Mouse (Mus musculus) forelimb bud, embryonic 11.5 days (tissue): ENCODE data around the gene Gm4969.

ENCODE experiments used
- DNase-seq: peaks from one replicate; pipeline ENCODE4 v3.0.0-alpha.2; 2012; ENCODE audit warnings: low read depth, low spot score

The Gm4969 gene

DNA sequence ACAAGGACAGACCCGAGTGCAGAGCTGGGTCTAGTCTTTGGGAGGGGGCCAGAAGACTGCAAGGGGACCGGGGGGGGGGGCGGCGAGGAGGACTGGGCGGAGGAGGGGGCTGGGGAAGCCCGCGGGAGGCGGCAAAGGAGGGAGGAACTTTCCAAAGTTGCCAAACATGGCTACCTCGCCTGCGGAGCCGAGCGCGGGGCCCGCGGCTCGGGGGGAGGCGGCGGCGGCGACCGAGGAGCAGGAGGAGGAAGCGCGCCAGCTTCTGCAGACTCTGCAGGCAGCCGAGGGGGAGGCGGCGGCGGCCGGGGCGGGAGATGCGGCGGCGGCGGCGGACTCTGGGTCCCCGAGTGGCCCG lies 23.7 kb downstream of the Gm4969 start, which contains the start of gene Six5:
TSS of gene Six5 (plus strand) at position 124 of the 355 bp plus-strand sequence.
- no peak for DNase-seq

DNA sequence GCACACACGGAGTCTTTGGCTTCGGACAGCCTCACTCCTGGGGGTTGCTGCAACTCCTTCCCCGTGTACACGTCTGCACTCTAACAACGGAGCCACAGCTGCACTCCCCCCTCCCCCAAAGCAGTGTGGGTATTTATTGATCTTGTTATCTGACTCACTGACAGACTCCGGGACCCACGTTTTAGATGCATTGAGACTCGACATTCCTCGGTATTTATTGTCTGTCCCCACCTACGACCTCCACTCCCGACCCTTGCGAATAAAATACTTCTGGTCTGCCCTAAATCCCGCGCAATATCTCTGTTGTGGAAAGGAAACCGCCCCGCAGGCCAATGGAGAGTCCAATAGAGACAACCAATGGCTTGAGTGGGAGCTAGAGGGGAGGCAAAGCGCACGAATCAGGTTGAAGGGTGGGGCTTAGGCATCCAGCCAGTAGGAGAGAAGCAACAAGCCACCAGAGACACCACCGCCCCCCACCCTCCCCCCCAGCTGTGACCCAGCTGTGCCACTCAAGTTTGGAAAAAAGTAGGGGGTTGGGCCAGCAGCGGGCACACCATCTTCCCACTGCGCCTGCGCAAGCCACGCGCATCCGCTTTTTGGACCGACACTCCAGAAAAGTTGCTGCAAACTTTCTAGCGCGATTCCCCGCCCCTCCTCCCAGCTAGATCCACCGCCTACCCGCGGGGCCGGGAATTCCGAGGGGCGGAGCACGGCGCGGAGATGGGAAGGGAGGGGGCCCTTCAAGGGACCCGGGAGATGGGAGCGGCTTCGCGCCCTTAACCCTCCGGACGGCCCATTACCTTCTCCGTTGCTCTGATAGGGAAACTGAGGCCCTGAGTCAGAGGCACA lies 24.4 kb downstream of the Gm4969 start:
- peak; percentile 99 for DNase-seq

DNA sequence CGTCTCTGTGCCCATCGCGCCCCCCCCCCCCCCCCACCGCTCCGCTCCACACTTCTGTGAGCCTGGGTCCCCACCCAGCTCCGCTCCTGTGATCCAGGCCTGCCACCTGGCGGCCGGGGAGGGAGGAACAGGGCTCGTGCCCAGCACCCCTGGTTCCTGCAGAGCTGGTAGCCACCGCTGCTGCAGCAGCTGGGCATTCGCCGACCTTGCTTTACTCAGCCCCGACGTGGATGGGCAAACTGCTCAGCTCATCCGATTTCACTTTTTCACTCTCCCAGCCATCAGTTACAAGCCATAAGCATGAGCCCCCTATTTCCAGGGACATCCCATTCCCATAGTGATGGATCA lies 25.0 kb downstream of the Gm4969 start:
- DNase-seq = peak; percentile 83

DNA sequence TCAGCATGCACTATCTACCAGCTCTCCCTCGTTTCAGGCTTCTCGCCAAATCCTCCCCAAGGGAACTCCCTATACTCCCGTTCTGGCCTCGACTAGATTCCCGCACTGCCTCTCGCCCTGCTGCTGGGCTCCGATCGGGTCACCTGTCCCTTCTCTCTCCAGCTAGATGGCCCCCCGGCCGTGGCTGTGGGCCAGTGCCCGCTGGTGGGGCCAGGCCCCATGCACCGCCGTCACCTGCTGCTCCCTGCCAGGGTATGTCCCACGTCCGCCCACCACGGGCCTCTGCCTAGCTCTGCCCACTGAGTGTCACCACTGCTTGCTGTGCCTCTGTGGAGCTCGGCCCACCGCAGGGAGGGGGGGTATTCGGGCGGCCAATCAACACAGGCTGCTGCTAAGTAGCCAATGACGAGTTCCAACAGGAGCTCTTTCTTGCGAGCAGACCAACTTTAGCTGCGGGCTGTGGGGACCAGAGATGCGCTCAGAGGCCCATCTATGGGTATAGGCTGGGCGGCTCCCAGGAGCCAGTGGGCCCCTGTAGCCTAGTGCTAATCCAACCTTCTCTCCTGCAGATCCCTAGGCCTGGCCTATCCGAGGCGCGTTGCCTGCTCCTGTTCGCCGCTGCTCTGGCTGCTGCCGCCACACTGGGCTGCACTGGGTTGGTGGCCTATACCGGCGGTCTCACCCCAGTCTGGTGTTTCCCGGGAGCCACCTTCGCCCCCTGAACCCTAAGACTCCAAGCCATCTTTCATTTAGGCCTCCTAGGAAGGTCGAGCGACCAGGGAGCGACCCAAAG lies 25.6 kb downstream of the Gm4969 start:
- DNase-seq = peak; percentile 78

DNA sequence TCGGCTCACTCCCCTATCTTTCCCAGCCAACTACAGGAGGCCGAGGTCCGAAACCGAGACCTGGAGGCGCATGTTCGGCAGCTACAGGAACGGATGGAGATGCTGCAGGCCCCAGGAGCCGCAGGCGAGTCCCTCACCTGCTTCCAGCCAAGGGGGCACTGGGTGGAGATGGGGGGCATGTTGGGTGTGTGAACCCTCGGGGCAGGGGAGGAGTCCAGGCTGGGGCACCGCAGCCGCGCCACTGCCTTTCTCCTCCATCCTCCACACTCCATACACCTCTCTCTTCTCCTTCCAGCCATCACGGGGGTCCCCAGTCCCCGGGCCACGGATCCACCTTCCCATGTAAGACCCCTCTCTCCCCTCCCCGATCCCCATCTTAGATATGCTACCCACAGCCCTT lies 26.3 kb downstream of the Gm4969 start:
- DNase-seq = no peak

DNA sequence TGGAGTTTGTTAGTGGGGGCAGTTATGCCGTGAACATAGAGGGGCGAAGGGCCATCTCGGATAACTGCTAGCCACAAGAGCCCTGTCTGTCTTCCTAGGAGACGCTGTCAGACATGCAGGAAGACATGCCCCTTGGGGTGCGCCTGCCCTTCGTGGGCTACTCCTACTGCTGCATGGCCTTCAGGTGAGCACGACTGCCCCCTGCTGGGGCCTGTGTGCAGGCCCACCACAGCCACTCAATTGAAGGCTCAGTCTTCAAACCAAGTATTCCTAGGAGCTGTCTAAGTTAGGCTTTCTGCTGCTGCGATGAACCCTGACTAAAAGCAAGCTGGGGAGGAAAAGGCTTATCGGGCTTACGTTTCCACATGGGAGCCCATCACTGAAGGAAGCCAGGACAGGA lies 29.4 kb downstream of the Gm4969 start:
- peak; percentile 66 for DNase-seq

DNA sequence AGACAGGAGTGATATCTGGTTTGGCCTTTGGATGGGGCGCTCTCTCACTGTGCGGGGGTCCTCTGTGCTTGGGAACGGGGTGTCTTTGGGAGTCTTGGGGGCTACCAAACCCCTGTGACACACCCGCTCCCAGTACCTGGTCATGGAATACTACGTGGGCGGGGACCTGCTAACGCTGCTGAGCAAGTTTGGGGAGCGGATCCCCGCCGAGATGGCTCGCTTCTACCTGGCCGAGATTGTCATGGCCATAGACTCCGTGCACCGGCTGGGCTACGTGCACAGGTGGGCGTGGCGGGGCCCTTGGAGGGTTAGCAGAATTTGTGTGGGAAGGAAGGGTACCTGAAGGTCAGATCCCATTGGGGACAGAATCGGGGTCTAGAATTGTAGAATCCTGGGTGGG lies 31.4 kb downstream of the Gm4969 start:
- no peak for DNase-seq

DNA sequence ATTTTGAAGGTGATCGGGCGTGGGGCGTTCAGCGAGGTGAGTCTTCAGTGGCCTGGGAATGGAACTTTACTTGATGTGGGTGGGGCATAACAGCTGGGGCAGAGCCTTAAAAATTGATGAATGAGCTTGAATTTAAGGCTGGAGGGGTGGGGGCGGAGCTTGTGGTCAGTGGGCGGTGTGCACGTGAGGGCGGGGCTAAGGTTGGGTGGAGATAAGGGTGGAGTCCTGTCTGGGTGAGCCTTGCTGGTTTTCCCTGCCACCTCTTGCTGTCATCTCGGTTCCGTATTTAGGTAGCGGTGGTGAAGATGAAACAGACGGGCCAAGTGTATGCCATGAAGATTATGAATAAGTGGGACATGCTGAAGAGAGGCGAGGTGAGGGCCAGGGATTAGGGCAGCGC lies 32.1 kb downstream of the Gm4969 start:
- DNase-seq = no peak

DNA sequence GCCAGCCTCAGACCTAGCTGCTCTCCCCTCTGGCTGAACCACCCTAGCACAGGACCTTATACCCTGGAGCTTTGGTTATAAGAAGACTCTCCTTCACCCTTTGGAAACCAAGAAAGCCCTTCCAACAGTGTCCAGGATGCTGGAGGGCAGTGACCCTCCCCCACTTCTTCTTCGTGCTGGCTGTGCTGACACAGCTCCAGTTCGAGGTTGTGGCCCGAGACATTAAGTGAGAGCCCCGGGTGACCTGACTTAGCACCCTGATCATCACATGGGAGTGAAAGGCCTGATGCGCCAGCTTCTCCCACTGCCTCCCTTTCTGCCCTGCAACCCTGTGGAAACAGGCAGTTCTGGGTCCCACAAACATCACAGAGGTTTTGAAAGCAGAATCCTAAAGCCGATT lies 32.7 kb downstream of the Gm4969 start:
- DNase-seq = no peak

DNA sequence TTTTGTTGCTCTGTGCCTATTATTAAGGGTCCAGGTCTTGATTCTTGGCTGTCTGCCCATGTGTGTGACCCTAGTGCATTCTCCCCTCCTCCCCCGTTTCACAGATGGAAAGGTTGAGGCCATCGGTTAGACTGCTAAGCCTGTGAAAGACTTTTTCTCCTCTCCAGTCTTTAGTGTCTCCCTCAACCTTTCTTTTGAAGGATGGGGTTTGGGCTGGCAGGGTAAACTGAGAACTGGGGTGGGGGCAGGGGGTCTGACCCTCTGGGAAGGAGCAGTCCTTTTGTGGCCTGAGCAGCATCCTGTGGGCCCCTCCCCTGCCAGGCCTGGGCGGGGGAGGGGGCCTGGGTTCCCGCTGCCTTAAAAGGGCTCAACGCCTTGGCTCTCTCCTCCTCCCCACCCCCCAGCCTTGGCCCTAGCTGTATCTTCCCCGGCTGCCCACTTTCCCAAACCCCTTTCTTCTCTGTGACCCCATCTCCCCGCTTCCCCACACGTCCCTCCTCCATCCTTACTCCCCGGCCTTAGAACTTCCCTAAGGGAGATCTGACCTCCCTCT lies 33.2 kb downstream of the Gm4969 start:
- no peak for DNase-seq

DNA sequence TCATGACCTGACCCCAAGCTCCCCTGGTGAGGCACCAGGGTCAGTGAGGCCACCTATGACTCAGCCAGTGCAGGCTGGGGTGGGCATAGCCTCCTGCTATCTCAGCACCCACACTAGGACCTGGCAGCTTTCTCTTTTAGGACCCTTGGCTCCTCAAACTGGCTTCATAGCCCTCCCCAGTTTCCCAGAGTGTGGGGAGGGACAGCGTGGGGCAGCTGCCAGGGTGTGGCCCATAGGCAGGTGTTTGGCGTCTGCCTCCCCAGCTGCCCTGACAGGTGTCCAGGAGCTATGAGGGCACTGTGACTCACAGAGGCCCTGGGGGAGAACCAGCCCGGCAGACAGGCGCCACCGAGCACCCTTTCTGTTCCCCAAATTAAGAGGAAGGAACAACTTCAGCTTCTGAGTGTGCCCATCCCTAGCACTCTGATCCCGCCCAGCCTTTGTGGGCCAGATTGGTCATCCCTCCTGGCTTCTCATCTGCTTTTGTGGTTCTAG lies 33.8 kb downstream of the Gm4969 start:
- no peak for DNase-seq

DNA sequence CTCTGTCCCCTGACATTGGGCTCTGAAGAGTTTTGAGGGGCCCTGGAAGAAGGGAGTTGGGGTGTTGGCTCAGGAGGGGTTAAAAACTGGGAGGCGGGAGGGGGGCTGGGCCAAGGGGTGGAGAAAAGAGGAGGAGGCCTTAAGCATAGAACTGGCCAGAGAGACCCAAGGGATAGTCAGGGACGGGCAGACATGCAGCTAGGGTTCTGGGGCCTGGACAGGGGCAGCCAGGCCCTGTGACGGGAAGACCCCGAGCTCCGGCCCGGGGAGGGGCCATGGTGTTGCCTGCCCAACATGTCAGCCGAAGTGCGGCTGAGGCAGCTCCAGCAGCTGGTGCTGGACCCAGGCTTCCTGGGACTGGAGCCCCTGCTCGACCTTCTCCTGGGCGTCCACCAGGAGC lies 34.5 kb downstream of the Gm4969 start, which contains the start of gene Dmpk:
TSS of gene Dmpk (plus strand) at position 149 of the 400 bp plus-strand sequence.
- DNase-seq = no peak

DNA sequence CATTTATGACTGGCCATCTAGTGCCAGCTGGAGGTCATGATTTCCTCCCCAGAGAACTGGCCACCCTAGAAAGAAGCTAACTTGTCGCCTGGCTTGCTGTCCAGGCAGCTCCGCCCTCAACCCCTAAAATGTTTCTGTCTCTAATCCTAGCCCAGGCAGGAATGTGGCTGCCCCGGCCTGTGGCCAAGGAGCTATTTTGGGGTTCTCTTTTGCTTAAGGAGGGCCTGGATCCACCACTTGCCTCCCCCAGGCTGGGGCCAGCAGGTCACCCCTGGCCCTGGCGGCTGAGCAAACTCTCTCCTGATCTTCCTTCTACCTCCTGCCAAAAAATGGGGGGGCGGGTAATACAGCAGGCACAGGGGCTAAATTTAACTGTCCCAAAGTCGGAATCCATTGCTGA lies 35.1 kb downstream of the Gm4969 start:
- DNase-seq = no peak

DNA sequence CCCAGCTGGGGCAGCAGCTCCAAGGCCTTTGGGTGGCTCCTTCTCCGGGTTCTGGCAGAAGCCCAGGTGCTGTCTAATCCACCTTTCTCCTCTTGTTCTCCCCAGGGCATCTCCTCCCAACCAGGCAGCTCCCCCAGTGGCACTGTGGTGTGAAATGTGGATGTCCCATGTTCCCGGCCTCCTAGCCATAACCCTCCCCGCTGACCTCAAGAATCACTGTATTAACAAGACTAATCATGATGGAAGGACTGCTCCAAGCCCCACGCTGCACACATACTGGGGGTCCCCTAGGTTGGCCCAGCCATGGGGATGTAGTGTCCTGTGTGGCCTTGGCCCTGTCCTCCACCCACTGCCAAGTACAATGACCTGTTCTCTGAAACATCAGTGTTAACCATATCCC lies 36.0 kb downstream of the Gm4969 start:
- no peak for DNase-seq

DNA sequence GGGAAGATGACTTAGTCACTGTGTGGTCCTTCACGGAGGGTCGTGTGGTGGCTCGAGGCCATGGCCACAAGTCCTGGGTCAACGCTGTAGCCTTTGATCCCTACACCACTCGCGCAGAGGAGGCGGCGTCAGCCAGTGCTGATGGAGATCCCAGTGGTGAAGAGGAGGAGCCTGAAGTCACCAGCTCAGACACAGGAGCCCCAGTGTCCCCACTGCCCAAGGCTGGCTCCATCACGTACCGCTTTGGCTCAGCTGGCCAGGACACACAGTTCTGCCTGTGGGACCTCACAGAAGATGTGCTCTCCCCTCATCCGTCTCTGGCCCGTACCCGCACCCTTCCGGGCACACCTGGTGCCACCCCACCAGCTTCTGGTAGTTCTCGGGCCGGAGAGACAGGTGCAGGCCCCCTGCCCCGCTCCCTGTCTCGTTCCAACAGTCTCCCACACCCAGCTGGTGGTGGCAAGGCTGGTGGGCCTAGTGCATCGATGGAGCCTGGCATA lies 37.7 kb downstream of the Gm4969 start:
- no peak for DNase-seq

DNA sequence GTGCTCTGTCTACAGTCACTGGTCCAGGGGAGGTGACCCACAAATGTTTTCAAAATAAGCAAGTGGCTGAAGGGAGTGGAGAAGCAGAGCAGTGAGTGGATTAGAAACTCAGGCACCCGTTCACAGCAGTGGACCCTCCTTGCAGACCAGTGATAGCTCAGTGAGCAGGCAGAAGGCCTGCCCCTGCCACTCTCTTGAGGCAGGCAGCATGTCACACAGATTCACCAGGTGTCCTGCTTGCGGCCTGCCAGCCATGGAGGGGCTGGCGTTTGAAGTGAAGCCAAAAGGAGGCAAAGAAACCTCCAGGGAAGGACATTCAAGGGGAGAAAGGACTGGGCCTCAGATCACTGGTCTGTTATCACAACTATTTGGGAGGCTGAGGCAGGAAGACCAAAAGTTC lies 39.4 kb downstream of the Gm4969 start:
- no peak for DNase-seq

DNA sequence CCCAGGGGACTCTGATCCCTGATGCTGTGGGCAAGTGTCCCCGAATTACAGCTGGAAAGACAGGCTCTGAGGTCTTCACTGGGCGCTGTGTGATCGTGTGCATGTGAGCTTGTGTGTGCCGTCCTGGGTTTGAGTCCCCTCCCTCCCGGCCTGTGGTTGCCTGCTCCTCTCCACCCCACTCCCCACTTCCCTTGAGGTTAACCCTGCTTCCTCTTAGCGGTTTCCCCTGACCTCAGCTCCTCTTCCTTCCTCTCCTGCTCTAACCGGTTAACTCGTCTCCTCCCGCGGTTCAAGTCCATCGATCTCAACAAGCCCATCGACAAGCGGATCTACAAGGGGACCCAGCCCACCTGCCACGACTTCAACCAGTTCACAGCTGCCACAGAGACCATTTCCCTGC lies 40.4 kb downstream of the Gm4969 start:
- DNase-seq = no peak

DNA sequence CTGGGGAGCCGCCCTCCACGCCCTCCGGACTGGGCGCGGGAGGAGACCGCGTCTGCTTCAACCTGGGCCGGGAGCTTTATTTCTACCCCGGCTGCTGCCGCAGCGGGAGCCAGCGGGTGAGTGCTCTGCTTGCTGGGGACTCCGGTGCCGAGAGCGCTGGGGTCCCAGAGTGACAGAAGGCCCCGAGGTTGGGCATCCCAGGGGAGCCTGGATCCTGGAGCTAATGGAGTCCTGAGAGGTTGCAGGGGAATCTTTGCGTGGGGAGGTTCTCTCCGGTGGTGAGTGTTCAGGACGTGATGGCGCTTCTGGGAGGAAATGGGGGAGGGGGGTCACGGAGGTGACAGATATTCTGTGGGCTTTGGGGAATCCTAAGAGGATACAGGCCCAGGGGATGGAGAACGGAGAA lies 41.6 kb downstream of the Gm4969 start:
- DNase-seq = no peak

DNA sequence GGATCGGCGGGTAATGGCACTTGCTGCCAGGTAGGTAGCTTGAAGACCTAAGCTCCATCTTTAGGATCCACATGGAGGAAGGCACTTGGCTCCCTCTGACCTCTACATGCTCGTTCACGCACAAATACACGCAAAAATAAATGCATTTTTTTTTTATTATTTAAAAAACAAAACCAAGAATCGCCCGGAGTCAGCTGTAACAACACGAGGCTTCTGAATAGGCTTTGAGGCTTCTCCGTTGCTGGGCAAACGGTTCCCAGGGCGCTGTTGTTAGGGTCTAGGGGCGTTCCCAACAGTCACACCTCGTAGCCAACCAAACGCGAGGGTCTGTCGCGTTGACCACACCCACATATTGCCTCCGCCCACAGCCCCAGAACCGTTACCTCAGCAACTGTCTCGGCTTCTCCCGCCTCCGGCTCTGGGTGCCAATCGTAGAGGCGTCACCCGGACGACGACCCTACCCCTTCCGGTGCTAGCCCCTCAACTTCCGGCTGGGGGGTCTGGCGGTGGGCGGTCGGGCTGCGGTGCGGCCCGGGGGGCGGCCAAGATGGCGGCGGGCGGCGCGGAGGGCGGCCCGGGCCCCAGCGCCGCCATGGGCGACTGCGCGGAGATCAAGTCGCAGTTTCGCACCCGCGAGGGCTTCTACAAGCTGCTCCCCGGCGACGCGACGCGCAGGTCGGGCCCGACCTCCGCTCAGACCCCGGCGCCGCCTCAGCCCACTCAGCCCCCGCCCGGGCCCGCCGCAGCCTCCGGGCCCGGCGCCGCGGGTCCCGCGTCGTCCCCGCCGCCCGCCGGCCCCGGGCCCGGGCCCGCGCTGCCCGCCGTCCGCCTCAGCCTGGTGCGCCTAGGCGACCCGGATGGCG lies 42.2 kb downstream of the Gm4969 start, which contains the start of gene Dmwd:
TSS of gene Dmwd (plus strand) at position 505 of the 863 bp plus-strand sequence.
- DNase-seq = peak; percentile 99

DNA sequence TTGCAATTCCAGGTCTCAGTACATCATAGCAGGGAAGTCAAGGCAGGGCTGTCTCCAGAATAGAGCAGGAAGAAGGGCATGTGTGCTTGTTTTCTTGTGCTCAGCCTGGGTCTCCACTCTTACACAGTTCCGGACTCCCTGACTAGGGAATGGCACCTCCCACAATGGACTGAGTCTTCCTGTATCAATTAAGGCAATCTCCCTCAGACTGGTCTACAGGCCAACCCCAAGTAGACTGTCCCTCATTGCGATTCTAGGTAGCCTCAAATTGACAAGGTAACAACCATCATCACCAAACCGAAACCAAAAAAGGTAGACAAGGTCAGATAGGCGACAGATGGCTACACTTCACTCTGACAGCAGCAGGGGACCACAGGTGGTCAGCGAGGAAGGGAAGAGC lies 42.9 kb downstream of the Gm4969 start:
- DNase-seq = no peak

DNA sequence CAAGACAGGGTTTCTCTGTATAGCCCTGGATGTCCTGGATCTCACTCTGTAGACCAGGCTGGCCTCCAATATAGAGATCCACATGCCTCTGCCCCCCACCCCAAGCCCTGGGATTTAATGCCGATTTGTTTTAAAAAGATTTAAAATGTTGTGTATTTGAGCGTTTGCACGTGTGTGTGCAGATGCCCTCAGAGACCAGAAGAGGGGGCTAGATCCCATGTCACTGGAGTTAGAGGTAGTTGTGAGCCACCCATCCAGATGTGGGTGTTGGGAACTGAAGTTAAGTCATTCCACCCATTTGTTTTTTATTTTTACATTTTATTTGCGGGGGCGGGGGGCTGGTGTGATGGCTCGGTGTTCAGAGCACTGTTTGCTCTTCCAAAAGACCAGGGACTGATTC lies 43.7 kb downstream of the Gm4969 start:
- DNase-seq = no peak
